8 mouse cellular contexts compared by ENCODE assay signal in genomic region chr1:182282091-182283075, GRCm38 (mm10). TPM values are rescaled to one million over a fixed set of nuclear protein-coding genes. Genes with fewer than 3 reads are reported as not detected.
DNase-seq lines count a peak whose midpoint lies in the region; ATAC-seq and TF ChIP-seq lines count a peak whose summit lies in the region.

Gene Degs1 (minus strand): TSS chr1:182282804.

- peak within 1 kb of the TSS; percentile 76 for H3K4me3 ChIP-seq in heart, embryonic 12.5 days
- peak within 1 kb of the TSS; percentile 81 for H3K4me3 ChIP-seq in kidney, postnatal 0 days (replicated peaks; ENCODE audit: low read depth, low read length)
- peak within 1 kb of the TSS; percentile 86 for H3K4me3 ChIP-seq in liver, embryonic 11.5 days (ENCODE audit: low read depth, low read length)
- H3K4me3 ChIP-seq in stomach, embryonic 14.5 days (ENCODE audit: low read depth, low read length), result peak within 1 kb of the TSS; percentile 85

- peak within 1 kb of the TSS; percentile 80 for H3K4me2 ChIP-seq in heart, embryonic 12.5 days
- peak within 1 kb of the TSS; percentile 83 for H3K4me2 ChIP-seq in kidney, postnatal 0 days (ENCODE audit: low read length)
- H3K4me2 ChIP-seq in liver, embryonic 11.5 days, result peak within 1 kb of the TSS; percentile 93
- peak within 1 kb of the TSS; percentile 70 for H3K4me2 ChIP-seq in stomach, embryonic 14.5 days (replicated peaks; ENCODE audit: low read depth, low read length)

- WGBS in heart, embryonic 12.5 days, result under 1% methylated on average over 94 of the region's 94 CpGs
- 1% methylated on average over 94 of the region's 94 CpGs for WGBS in kidney, postnatal 0 days
- under 1% methylated on average over 94 of the region's 94 CpGs for WGBS in liver, embryonic 11.5 days
- WGBS in stomach, embryonic 14.5 days, result under 1% methylated on average over 88 of the region's 94 CpGs

- peaks cover 19% of the 10 kb centered on the region for H3K36me3 ChIP-seq in heart, embryonic 12.5 days
- peaks cover 14% of the 10 kb centered on the region for H3K36me3 ChIP-seq in kidney, postnatal 0 days (ENCODE audit: insufficient read depth, low read length)
- H3K36me3 ChIP-seq in liver, embryonic 11.5 days (ENCODE audit: control insufficient read depth, insufficient read depth, low read length), result peaks cover 12% of the 10 kb centered on the region; the same call in 1 of the 2 replicates
- H3K36me3 ChIP-seq in stomach, embryonic 14.5 days (ENCODE audit: control insufficient read depth, insufficient read depth, low read length), result peaks cover 16% of the 10 kb centered on the region

- H3K27ac ChIP-seq in heart, embryonic 12.5 days (ENCODE audit: poor library complexity, severe bottlenecking), result peak within 1 kb of the TSS; percentile 92
- peak within 1 kb of the TSS; percentile 93 for H3K27ac ChIP-seq in kidney, postnatal 0 days
- peak within 1 kb of the TSS; percentile 92 for H3K27ac ChIP-seq in liver, embryonic 11.5 days (ENCODE audit: low read depth, low read length)
- H3K27ac ChIP-seq in stomach, embryonic 14.5 days (ENCODE audit: low read length), result peak within 1 kb of the TSS; percentile 93

- H3K9me3 ChIP-seq in heart, embryonic 12.5 days (replicated peaks), result no peaks in the 10 kb centered on the region
- no peaks in the 10 kb centered on the region for H3K9me3 ChIP-seq in kidney, postnatal 0 days (replicated peaks; ENCODE audit: low read length)
- no peaks in the 10 kb centered on the region for H3K9me3 ChIP-seq in liver, embryonic 11.5 days (ENCODE audit: control insufficient read depth, low read length)
- H3K9me3 ChIP-seq in stomach, embryonic 14.5 days (ENCODE audit: control insufficient read depth, low read depth, low read length), result no peaks in the 10 kb centered on the region

- H3K27me3 ChIP-seq in heart, embryonic 12.5 days (replicated peaks), result no peaks in the 10 kb centered on the region
- no peaks in the 10 kb centered on the region for H3K27me3 ChIP-seq in kidney, postnatal 0 days (ENCODE audit: insufficient read depth, low read length)
- no peaks in the 10 kb centered on the region for H3K27me3 ChIP-seq in liver, embryonic 11.5 days (replicated peaks; ENCODE audit: control insufficient read depth, insufficient read depth, low read length)
- H3K27me3 ChIP-seq in stomach, embryonic 14.5 days (ENCODE audit: control insufficient read depth, insufficient read depth, low read length), result no peaks in the 10 kb centered on the region

- peaks cover 17% of the 10 kb centered on the region for H3K4me1 ChIP-seq in heart, embryonic 12.5 days (replicated peaks)
- H3K4me1 ChIP-seq in kidney, postnatal 0 days (replicated peaks; ENCODE audit: insufficient read depth, low read length), result peaks cover 15% of the 10 kb centered on the region
- peaks cover 19% of the 10 kb centered on the region for H3K4me1 ChIP-seq in liver, embryonic 11.5 days (replicated peaks; ENCODE audit: control insufficient read depth, insufficient read depth, low read length)
- H3K4me1 ChIP-seq in stomach, embryonic 14.5 days (ENCODE audit: control insufficient read depth, insufficient read depth, low read length), result peaks cover 14% of the 10 kb centered on the region

- no peak for TF ChIP-seq CTCF in kidney, postnatal 0 days (IDR thresholded peaks at IDR 0.05; ENCODE audit: low read depth)

- peak; percentile 93 for DNase-seq in CD4-positive helper T cell, adult 2 months (ENCODE audit: low read depth, low spot score)
- peak; percentile 71 for DNase-seq in brain, embryonic 18.5 days (ENCODE audit: low read depth, low spot score)
- DNase-seq in kidney, postnatal 0 days (ENCODE audit: low spot score), result peak; percentile 91
- peak; percentile 98 for DNase-seq in liver, embryonic 11.5 days (ENCODE audit: low spot score)
- peak; percentile 96 for DNase-seq in naive thymus-derived CD4-positive, alpha-beta T cell, adult 2 months (ENCODE audit: low read depth)

- ATAC-seq in erythroid progenitor cell, adult 5-6 weeks (replicated peaks; ENCODE audit: low FRiP score, poor library complexity, severe bottlenecking), result peak; percentile 91
- ATAC-seq in heart, embryonic 12.5 days (ENCODE audit: insufficient number of reproducible peaks, low FRiP score), result peak; percentile 96
- ATAC-seq in kidney, postnatal 0 days (replicated peaks; ENCODE audit: low FRiP score, low read depth), result peak; percentile 88
- ATAC-seq in liver, embryonic 11.5 days (replicated peaks; ENCODE audit: low FRiP score), result peak; percentile 87
- ATAC-seq in stomach, embryonic 14.5 days (ENCODE audit: insufficient number of reproducible peaks, insufficient read depth, low FRiP score, low read depth), result peak; percentile 93

- H3K9ac ChIP-seq in heart, embryonic 12.5 days, result peak within 1 kb of the TSS; percentile 86
- peak within 1 kb of the TSS; percentile 90 for H3K9ac ChIP-seq in kidney, postnatal 0 days (ENCODE audit: low read depth, low read length)
- peak within 1 kb of the TSS; percentile 94 for H3K9ac ChIP-seq in liver, embryonic 11.5 days (ENCODE audit: low read depth, low read length)
- peak within 1 kb of the TSS; percentile 93 for H3K9ac ChIP-seq in stomach, embryonic 14.5 days (replicated peaks; ENCODE audit: low read depth, low read length)

RNA-seq across cellular contexts. Expression of gene Degs1, which starts in this region (rescaled TPM):
- 70.3 and 79.2 TPM in 2 replicates for total RNA-seq in erythroid progenitor cell, adult 5-6 weeks (2015; ENCODE audit: low replicate concordance)
- 31.8 and 33.1 TPM in 2 replicates for total RNA-seq in erythroid progenitor cell, adult 5-6 weeks (2017; ENCODE audit: low replicate concordance)
- 163 and 168 TPM in 2 replicates for polyA plus RNA-seq in heart, embryonic 12.5 days (2016; fragmentation: Nextera tagmentation; extraction: Ambion mirVana)
- polyA plus RNA-seq in kidney, postnatal 0 days (2015; fragmentation: Nextera tagmentation; extraction: Ambion mirVana), result 169 and 179 TPM in 2 replicates
- 129 and 132 TPM in 2 replicates for polyA plus RNA-seq in liver, embryonic 11.5 days (2014; fragmentation: Nextera tagmentation; extraction: Ambion mirVana)
- 119 and 148 TPM in 2 replicates for polyA plus RNA-seq in stomach, embryonic 14.5 days (2014; fragmentation: Nextera tagmentation; extraction: Ambion mirVana)

Comparison
In these comparisons a context has a peak if more than half of its experiments do, and no peak if none do; other contexts are left out.
1. Peak in every context shown above with its lines: DNase-seq, ATAC-seq, H3K4me3 ChIP-seq and H3K27ac ChIP-seq.